Mouse (Mus musculus): ENCODE data around the gene Tmem198. TPM values are rescaled to one million over a fixed set of nuclear protein-coding genes. Genes with fewer than 3 reads are reported as not detected.

Gene Tmem198
- total and polyA plus RNA-seq, 2 experiments from 2014 or later, result 36.4 to 69.3 TPM

DNA sequence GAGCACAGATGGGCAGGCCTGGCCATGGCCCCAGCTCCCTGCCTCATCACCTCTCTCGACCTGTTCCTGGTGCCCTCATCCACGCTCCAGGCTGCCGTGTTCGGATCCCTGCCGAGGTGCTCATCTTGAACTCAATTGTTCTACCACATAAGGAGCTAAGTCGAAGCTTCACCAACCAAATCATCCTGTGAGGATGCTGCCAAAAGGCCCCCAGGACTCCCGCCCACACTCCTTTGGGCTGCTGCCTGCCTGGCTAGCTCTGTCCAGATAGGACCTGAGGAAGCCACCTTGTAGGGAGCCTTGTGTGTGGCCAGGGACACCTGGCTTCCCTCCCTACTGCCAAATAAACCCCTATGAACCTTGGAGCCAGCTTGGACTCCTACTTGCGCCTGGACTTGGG is 36.5 kb upstream of the Tmem198 start:
- Histone ChIP-seq H3K27ac (peak overlapping the region; percentile 12; the same call in 1 of the 2 replicates), H3K9ac (replicated peaks; ENCODE audit: low read length) (no peak overlapping the region), H3K27me3 (ENCODE audit: insufficient read depth, low read length) (peaks cover 8% of the 10 kb centered on the region; the same call in 1 of the 2 replicates), H3K4me3 (ENCODE audit: low read length) (no peak overlapping the region), H3K4me2 (ENCODE audit: low read depth, low read length) (no peak overlapping the region), H3K4me1 (ENCODE audit: insufficient read depth, low read length) (peaks cover 38% of the 10 kb centered on the region), H3K36me3 (ENCODE audit: insufficient read depth, low read length) (no peaks in the 10 kb centered on the region), H3K9me3 (ENCODE audit: low read length) (no peaks in the 10 kb centered on the region)
- 17% methylated on average over 8 of the region's 8 CpGs for WGBS
- ATAC-seq (no peak), DNase-seq (ENCODE audit: low spot score) (peak; percentile 40)
- TF ChIP-seq CTCF (IDR thresholded peaks at IDR 0.05; ENCODE audit: low read depth), result no peak

DNA sequence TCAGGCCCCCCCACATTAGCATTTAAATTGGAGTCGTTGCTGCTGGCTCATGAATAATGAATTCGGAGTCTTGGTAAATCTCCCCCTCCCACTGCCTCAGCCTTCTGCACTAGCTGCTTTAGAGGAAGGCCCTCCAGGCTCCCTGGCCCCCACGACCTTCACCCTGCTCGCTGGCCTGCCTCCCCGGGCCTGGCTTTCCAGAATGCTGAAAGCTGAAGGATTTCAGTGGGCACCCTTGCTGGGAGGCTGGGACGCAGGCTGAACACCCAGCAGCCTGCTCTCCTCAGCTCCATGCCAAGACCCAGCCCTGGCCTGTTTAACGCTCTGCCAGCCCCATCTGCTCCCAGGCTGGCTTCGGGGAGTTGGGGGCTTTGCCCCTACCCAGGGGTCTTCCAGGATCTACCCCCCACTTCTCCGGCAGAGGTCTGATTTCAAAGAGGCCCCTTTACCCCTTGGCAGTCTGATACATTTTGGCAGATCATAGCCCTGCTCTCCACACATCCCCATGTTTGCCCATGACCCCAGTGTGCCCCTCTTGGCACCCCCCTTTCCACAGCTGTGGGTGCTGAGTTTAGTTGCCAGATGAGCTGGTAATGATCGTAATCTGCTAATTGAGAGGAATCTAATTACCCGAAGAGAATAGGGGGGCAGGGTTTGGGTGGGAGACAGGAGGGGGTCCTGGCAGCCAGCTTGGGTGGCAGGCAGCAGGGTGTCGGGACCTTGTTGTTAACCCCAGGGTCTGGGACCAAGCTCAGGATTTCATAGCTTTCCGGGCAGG is 35.9 kb upstream of the Tmem198 start:
- H3K9me3 ChIP-seq (ENCODE audit: low read length), result no peaks in the 10 kb centered on the region
- peak overlapping the region; percentile 12; the same call in 1 of the 2 replicates for H3K27ac ChIP-seq
- H3K4me3 ChIP-seq (ENCODE audit: low read length), result no peak overlapping the region
- no peak overlapping the region for H3K9ac ChIP-seq (replicated peaks; ENCODE audit: low read length)
- H3K4me1 ChIP-seq (ENCODE audit: insufficient read depth, low read length), result peaks cover 43% of the 10 kb centered on the region
- WGBS, result 14% methylated on average over 13 of the region's 13 CpGs
- H3K4me2 ChIP-seq (ENCODE audit: low read depth, low read length), result no peak overlapping the region
- TF ChIP-seq CTCF (IDR thresholded peaks at IDR 0.05; ENCODE audit: low read depth), result no peak
- peak; percentile 62 for DNase-seq (ENCODE audit: low spot score)
- no peaks in the 10 kb centered on the region for H3K36me3 ChIP-seq (ENCODE audit: insufficient read depth, low read length)
- peaks cover 8% of the 10 kb centered on the region; the same call in 1 of the 2 replicates for H3K27me3 ChIP-seq (ENCODE audit: insufficient read depth, low read length)
- no peak for ATAC-seq

DNA sequence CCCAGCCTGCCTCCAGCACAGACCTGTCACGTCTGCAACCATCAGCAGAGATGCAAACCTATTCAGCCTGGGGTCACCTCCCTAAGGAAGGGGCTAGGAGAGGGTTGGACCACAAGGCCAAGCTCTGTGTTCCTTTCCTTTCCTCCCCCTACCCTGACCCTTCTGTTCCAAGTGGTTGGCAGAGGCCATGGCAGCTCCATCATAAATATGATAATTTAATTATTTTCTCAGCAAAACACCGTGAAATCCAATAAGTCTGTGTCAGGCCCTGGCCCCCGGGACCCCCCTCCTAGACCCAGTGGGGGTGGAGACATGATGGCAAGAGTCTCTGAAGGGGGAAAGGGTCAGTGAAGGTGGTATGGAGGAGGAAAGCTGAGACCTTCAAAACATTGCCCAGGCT is 35.1 kb upstream of the Tmem198 start:
- ATAC-seq (no peak), DNase-seq (ENCODE audit: low spot score) (no peak)
- H3K36me3 ChIP-seq (ENCODE audit: insufficient read depth, low read length), result no peaks in the 10 kb centered on the region
- no peak overlapping the region for H3K4me2 ChIP-seq (ENCODE audit: low read depth, low read length)
- no peak for TF ChIP-seq CTCF (IDR thresholded peaks at IDR 0.05; ENCODE audit: low read depth)
- H3K9ac ChIP-seq (replicated peaks; ENCODE audit: low read length), result no peak overlapping the region
- H3K27ac ChIP-seq, result no peak overlapping the region
- H3K4me1 ChIP-seq (ENCODE audit: insufficient read depth, low read length), result peaks cover 48% of the 10 kb centered on the region
- WGBS, result 22% methylated on average over 3 of the region's 3 CpGs
- H3K27me3 ChIP-seq (ENCODE audit: insufficient read depth, low read length), result peaks cover 13% of the 10 kb centered on the region; the same call in 1 of the 2 replicates
- H3K4me3 ChIP-seq (ENCODE audit: low read length), result no peak overlapping the region
- no peaks in the 10 kb centered on the region for H3K9me3 ChIP-seq (ENCODE audit: low read length)

DNA sequence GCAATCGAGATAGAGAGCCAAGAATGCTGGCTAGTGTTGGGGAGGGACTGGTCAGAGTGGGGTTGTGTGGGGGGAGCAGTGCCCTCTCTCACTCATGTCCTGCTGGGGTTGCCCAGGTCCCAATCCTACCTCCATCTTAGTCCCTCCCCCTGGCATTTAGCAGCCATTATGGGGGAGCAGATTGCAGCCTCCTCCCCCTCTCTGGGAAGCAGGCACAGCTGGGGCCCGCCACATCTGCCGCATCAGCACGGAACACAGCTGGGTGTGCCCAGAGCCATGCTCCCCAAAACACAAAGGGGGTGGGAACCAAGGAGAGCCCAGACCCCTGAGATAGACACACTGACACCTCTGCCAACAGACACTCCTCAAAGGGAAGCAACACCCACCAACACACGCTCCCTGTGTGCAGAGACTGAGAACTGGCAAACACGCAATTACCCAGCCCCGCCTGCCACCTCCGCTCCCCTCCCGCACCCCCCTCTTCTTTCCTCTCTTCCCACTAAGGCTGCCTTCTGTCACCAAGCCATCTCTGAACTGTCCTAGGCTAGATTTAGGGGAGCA is 34.1 kb upstream of the Tmem198 start:
- no peak for TF ChIP-seq CTCF (IDR thresholded peaks at IDR 0.05; ENCODE audit: low read depth)
- Histone ChIP-seq H3K9ac (replicated peaks; ENCODE audit: low read length) (no peak overlapping the region), H3K4me2 (ENCODE audit: low read depth, low read length) (0 out of 2 replicates have a peak overlapping the region, but pooled peaks have one; percentile 0), H3K9me3 (ENCODE audit: low read length) (no peaks in the 10 kb centered on the region), H3K27ac (no peak overlapping the region), H3K4me1 (ENCODE audit: insufficient read depth, low read length) (peaks cover 52% of the 10 kb centered on the region), H3K36me3 (ENCODE audit: insufficient read depth, low read length) (no peaks in the 10 kb centered on the region), H3K4me3 (ENCODE audit: low read length) (no peak overlapping the region), H3K27me3 (ENCODE audit: insufficient read depth, low read length) (peaks cover 22% of the 10 kb centered on the region)
- 14% methylated on average over 8 of the region's 9 CpGs for WGBS
- ATAC-seq, result peak; percentile 2; the same call in 1 of the 2 replicates
- DNase-seq (ENCODE audit: low spot score), result no peak

DNA sequence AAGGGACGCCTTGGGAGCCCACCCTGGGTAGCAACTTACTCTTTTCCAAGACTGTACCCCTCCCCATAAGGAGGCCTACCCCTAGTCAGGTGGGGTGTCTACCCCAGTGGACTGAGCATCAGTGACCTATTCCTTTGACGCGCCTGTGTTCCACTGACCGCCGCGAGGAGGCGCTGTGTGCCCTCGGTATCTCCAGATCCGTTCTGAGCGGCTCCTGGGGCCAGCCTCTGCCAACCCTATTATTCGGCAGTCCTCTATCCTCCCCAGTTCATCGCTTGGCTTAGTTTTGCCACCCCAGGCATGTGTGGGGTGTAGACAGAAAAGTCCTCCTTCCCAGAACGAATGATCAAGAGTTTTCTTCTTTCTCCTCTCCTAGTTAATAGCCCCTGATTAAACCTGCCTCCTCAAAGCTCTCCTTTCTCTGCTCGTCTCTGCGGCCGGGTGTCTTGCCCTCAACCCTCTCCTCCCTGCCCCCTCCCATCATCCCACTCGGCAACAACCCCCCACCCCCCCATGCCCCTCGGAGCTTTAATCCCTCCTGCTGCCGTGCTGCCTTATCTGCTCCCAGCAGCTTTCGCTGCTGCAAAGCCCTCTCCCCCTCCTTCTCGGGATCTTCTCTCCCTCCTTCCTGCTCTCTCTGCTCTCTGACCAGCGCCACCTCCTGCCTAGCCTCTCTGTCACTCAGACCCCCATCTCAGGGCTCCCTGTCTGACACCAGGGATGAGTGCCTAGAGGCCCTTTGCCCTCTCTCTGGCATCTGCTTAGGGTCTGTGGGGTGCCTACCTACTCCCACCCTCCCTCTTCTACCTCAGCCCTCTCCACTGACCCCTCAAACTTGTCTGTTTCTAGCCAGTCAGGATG is 33.4 kb upstream of the Tmem198 start:
- WGBS, result 1% methylated on average over 22 of the region's 22 CpGs
- Histone ChIP-seq H3K27ac (no peak overlapping the region), H3K9me3 (ENCODE audit: low read length) (no peaks in the 10 kb centered on the region), H3K36me3 (ENCODE audit: insufficient read depth, low read length) (no peaks in the 10 kb centered on the region), H3K4me2 (ENCODE audit: low read depth, low read length) (peak overlapping the region; percentile 34), H3K4me1 (ENCODE audit: insufficient read depth, low read length) (peaks cover 55% of the 10 kb centered on the region), H3K4me3 (ENCODE audit: low read length) (no peak overlapping the region), H3K9ac (replicated peaks; ENCODE audit: low read length) (no peak overlapping the region), H3K27me3 (ENCODE audit: insufficient read depth, low read length) (peaks cover 22% of the 10 kb centered on the region)
- ATAC-seq (peak; percentile 46; the same call in 1 of the 2 replicates), DNase-seq (ENCODE audit: low spot score) (peak; percentile 83)
- peak; percentile 93 for TF ChIP-seq CTCF (IDR thresholded peaks at IDR 0.05; ENCODE audit: low read depth)

DNA sequence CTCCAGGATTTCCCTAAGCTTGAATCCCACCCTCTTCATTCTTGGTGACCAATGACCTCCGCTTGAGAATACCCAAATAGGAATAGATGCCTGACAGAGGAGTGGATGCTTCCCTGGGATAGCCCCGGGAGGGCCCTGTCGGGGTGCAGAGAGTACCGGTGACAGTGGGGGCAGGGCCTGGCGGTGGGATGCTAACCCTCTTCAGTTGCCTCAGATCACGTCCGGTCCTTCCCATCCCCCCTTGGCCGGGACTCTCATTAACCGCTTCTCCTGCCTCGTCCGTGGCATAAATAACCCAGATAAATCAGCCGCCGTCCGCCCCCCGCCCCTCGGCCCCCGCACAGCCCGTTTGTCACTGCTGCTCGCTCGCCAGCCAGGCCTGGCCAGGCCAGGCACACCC is 32.7 kb upstream of the Tmem198 start:
- 12% methylated on average over 20 of the region's 20 CpGs for WGBS
- DNase-seq (ENCODE audit: low spot score), result no peak
- Histone ChIP-seq H3K27ac (no peak overlapping the region), H3K9ac (replicated peaks; ENCODE audit: low read length) (no peak overlapping the region), H3K27me3 (ENCODE audit: insufficient read depth, low read length) (peaks cover 22% of the 10 kb centered on the region), H3K4me1 (ENCODE audit: insufficient read depth, low read length) (peaks cover 55% of the 10 kb centered on the region), H3K4me3 (ENCODE audit: low read length) (no peak overlapping the region), H3K36me3 (ENCODE audit: insufficient read depth, low read length) (no peaks in the 10 kb centered on the region), H3K9me3 (ENCODE audit: low read length) (no peaks in the 10 kb centered on the region), H3K4me2 (ENCODE audit: low read depth, low read length) (peak overlapping the region; percentile 33; the same call in 1 of the 2 replicates)
- ATAC-seq, result no peak
- no peak for TF ChIP-seq CTCF (IDR thresholded peaks at IDR 0.05; ENCODE audit: low read depth)
